In the genomic region with DNA sequence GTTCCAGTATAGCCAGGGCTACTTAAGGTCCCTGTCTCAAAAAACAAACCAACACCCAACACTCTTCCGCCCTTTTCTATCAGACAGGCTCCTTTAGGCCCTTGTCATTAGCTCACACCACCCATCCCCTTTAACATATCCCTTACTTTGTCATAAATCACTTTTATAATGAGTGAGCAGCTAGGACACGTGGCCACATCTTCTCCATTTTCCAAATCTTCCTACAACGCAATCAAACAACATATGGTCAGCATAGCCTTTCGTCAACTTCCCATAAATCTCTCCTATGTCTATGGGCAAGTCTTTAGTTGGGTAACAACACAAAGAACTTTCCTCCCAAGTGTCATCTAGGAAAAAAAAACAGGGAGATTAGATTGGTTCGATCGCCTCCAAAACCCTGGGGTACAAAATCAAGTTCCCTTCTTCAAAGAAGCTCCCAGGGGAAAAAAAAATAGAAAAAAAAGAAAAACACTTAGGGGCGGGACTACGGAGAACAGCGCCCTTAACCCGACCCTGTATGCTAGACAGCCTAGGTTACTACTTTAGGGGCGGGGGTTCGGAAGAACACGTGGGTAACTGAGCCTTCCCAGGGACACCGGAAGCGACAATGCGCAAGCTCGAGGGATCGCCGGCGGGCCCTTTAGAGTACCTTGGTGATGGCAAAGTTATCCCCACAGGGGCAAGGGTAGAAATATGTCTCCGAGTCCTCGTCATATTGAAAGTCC, we compare ENCODE assay signal across 8 mouse cellular contexts. TPM values are rescaled to one million over a fixed set of nuclear protein-coding genes. Genes with fewer than 3 reads are reported as not detected.
DNase-seq lines count a peak whose midpoint lies in the region; ATAC-seq and TF ChIP-seq lines count a peak whose summit lies in the region.

A gene (plus strand): TSS at position 614 of the 725 bp plus-strand sequence.

- H3K4me1 ChIP-seq in embryonic facial prominence, embryonic 15.5 days, result peaks cover 15% of the 10 kb centered on the region; the same call in 1 of the 2 replicates
- peaks cover 11% of the 10 kb centered on the region for H3K4me1 ChIP-seq in heart, postnatal 0 days (ENCODE audit: control insufficient read depth, insufficient read depth)
- peaks cover 25% of the 10 kb centered on the region for H3K4me1 ChIP-seq in midbrain, embryonic 15.5 days

- H3K27me3 ChIP-seq in embryonic facial prominence, embryonic 15.5 days, result no peaks in the 10 kb centered on the region
- H3K27me3 ChIP-seq in heart, postnatal 0 days (ENCODE audit: control insufficient read depth, insufficient read depth, low read length), result no peaks in the 10 kb centered on the region
- H3K27me3 ChIP-seq in midbrain, embryonic 15.5 days (replicated peaks), result no peaks in the 10 kb centered on the region

- peak; percentile 94 for ATAC-seq in embryonic facial prominence, embryonic 15.5 days (ENCODE audit: insufficient number of reproducible peaks, low FRiP score, low TSS enrichment, low read depth)
- ATAC-seq in heart, postnatal 0 days (ENCODE audit: insufficient read depth, low read depth), result peak; percentile 88
- peak; percentile 97 for ATAC-seq in midbrain, embryonic 15.5 days (replicated peaks)

- H3K36me3 ChIP-seq in embryonic facial prominence, embryonic 15.5 days, result peaks cover 26% of the 10 kb centered on the region
- peaks cover 28% of the 10 kb centered on the region for H3K36me3 ChIP-seq in heart, postnatal 0 days (replicated peaks; ENCODE audit: control insufficient read depth, insufficient read depth, low read length)
- H3K36me3 ChIP-seq in midbrain, embryonic 15.5 days (replicated peaks), result peaks cover 23% of the 10 kb centered on the region

- no peaks in the 10 kb centered on the region for H3K9me3 ChIP-seq in embryonic facial prominence, embryonic 15.5 days (replicated peaks)
- H3K9me3 ChIP-seq in heart, postnatal 0 days (replicated peaks; ENCODE audit: control insufficient read depth, low read length), result no peaks in the 10 kb centered on the region
- H3K9me3 ChIP-seq in midbrain, embryonic 15.5 days, result no peaks in the 10 kb centered on the region

- 0 out of 2 replicates have a peak, but pooled peaks have one; percentile 12 for TF ChIP-seq EP300 in heart, postnatal 0 days (IDR thresholded peaks at IDR 0.05; ENCODE audit: low read depth)

- H3K27ac ChIP-seq in embryonic facial prominence, embryonic 15.5 days (replicated peaks), result peak within 1 kb of the TSS; percentile 90
- peak within 1 kb of the TSS; percentile 92 for H3K27ac ChIP-seq in heart, postnatal 0 days (ENCODE audit: low read depth)
- H3K27ac ChIP-seq in midbrain, embryonic 15.5 days, result peak within 1 kb of the TSS; percentile 85

- H3K4me3 ChIP-seq in embryonic facial prominence, embryonic 15.5 days (replicated peaks), result peak within 1 kb of the TSS; percentile 61
- H3K4me3 ChIP-seq in heart, postnatal 0 days (ENCODE audit: low read depth, low read length), result peak within 1 kb of the TSS; percentile 71
- peak within 1 kb of the TSS; percentile 59 for H3K4me3 ChIP-seq in midbrain, embryonic 15.5 days

- peak within 1 kb of the TSS; percentile 42 for H3K9ac ChIP-seq in embryonic facial prominence, embryonic 15.5 days
- H3K9ac ChIP-seq in heart, postnatal 0 days (replicated peaks; ENCODE audit: low read depth, low read length), result peak within 1 kb of the TSS; percentile 69
- H3K9ac ChIP-seq in midbrain, embryonic 15.5 days, result peak within 1 kb of the TSS; percentile 51

- intact Hi-C loops in left cerebral cortex, postnatal 4 days (cut with DNase I), result no loop called here

- peak within 1 kb of the TSS; percentile 59 for H3K4me2 ChIP-seq in embryonic facial prominence, embryonic 15.5 days (replicated peaks)
- H3K4me2 ChIP-seq in heart, postnatal 0 days (ENCODE audit: low read depth, low read length), result peak within 1 kb of the TSS; percentile 81
- peak within 1 kb of the TSS; percentile 52 for H3K4me2 ChIP-seq in midbrain, embryonic 15.5 days

- no peak for DNase-seq in layer of hippocampus, adult 18-20 months (ENCODE audit: low spot score in 2 of 2)
- DNase-seq in layer of hippocampus, adult 9-11 months, result no peak
- peak; percentile 37 for DNase-seq in NIH3T3 (ENCODE audit: low read depth)
- DNase-seq in heart, postnatal 0 days (ENCODE audit: low spot score), result peak; percentile 90
- DNase-seq in left cerebral cortex, postnatal 4 days, result no peak
- no peak for DNase-seq in urinary bladder, adult 18-20 months (ENCODE audit: low spot score in 2 of 2)

- WGBS in embryonic facial prominence, embryonic 15.5 days, result 4% methylated on average over 22 of the region's 22 CpGs
- WGBS in heart, postnatal 0 days, result 2% methylated on average over 22 of the region's 22 CpGs
- 4% methylated on average over 22 of the region's 22 CpGs for WGBS in midbrain, embryonic 15.5 days

- no peak for TF ChIP-seq CTCF in heart, postnatal 0 days (IDR thresholded peaks at IDR 0.05; ENCODE audit: low read depth)

RNA-seq across cellular contexts. Expression of the gene that starts here (rescaled TPM):
- total RNA-seq in layer of hippocampus, adult 18-20 months (2021), result 10 to 100 TPM; 15.1 to 15.5 TPM
- polyA plus RNA-seq in embryonic facial prominence, embryonic 15.5 days (2015; fragmentation: Nextera tagmentation; extraction: Ambion mirVana), result 21.0 and 24.7 TPM in 2 replicates
- 68.6 and 85.5 TPM in 2 replicates for total RNA-seq in heart, postnatal 0 days (2014; rRNA removed; ENCODE audit: low replicate concordance)
- polyA plus RNA-seq in heart, postnatal 0 days (2015; fragmentation: Nextera tagmentation; extraction: Ambion mirVana), result 48.4 and 48.7 TPM in 2 replicates
- total RNA-seq in left cerebral cortex, postnatal 4 days (2021), result 10 to 100 TPM; 17.8 to 19.9 TPM
- 19.6 and 19.7 TPM in 2 replicates for polyA plus RNA-seq in midbrain, embryonic 15.5 days (2015; fragmentation: Nextera tagmentation; extraction: Ambion mirVana)

Comparison
In these comparisons a context has a peak if more than half of its experiments do, and no peak if none do; other contexts are left out.
1. DNase-seq: peak in NIH3T3 (single experiment) and heart, postnatal 0 days (single experiment); none in layer of hippocampus, adult 18-20 months (0 of 2), layer of hippocampus, adult 9-11 months (single experiment), left cerebral cortex, postnatal 4 days (single experiment) and urinary bladder, adult 18-20 months (0 of 2).
2. Peak in every context shown above with its lines, with median percentiles within 50 percentile points of each other: ATAC-seq, H3K27ac ChIP-seq, H3K4me2 ChIP-seq, H3K4me3 ChIP-seq and H3K9ac ChIP-seq.